Mouse (Mus musculus) NIH3T3 (cell line): ENCODE results near the gene Mettl16.
A peak's percentile ranks its signal among the peaks of the same experiment; 100 is the strongest.
"Not testable (repeated sequence)": the region's sequence is repeated elsewhere in the genome, so short reads cannot be mapped to it uniquely, and the experiment has no call there.

Experiments used
- DNase-seq: peaks from one replicate; pipeline ENCODE4 v3.0.0-alpha.2; 2012; ENCODE audit warnings: low read depth

Mettl16 gene

GRCm38 (mm10) chr11:74772386-74772785, 1.8 kb downstream of the Mettl16 start:
- no peak for DNase-seq

- DNase-seq = no peak
These were observed 22.2 kb downstream of the Mettl16 start for GRCm38 (mm10) chr11:74792874-74793273.

GRCm38 (mm10) chr11:74800658-74801057, 30.0 kb downstream of the Mettl16 start:
- no peak for DNase-seq

- DNase-seq = no peak
These were observed 33.5 kb downstream of the Mettl16 start for GRCm38 (mm10) chr11:74804081-74804627.

- no peak for DNase-seq
These were observed 36.7 kb downstream of the Mettl16 start for GRCm38 (mm10) chr11:74807246-74807882.

- DNase-seq = no peak
These were observed 37.7 kb downstream of the Mettl16 start for GRCm38 (mm10) chr11:74808251-74808853.

GRCm38 (mm10) chr11:74810134-74810533, 39.5 kb downstream of the Mettl16 start:
- DNase-seq = no peak

GRCm38 (mm10) chr11:74811027-74811426, 40.4 kb downstream of the Mettl16 start:
- DNase-seq = not testable (repeated sequence)

- DNase-seq = no peak
These were observed 40.9 kb downstream of the Mettl16 start for GRCm38 (mm10) chr11:74811538-74811937.

GRCm38 (mm10) chr11:74815795-74816194, 45.2 kb downstream of the Mettl16 start:
- DNase-seq = peak; percentile 43

- DNase-seq = no peak
These were observed 50.3 kb downstream of the Mettl16 start for GRCm38 (mm10) chr11:74820921-74821320.

- DNase-seq = peak; percentile 80
These were observed 50.8 kb downstream of the Mettl16 start for GRCm38 (mm10) chr11:74821463-74821862.

GRCm38 (mm10) chr11:74822746-74823440, 52.3 kb downstream of the Mettl16 start:
- peak; percentile 60 for DNase-seq

GRCm38 (mm10) chr11:74826151-74826550, 55.5 kb downstream of the Mettl16 start:
- peak; percentile 50 for DNase-seq

- DNase-seq = no peak
These were observed 56.1 kb downstream of the Mettl16 start for GRCm38 (mm10) chr11:74826702-74827101.

GRCm38 (mm10) chr11:74827791-74828403, 57.3 kb downstream of the Mettl16 start:
- peak; percentile 51 for DNase-seq

GRCm38 (mm10) chr11:74828404-74828931, 57.8 kb downstream of the Mettl16 start:
- peak; percentile 28 for DNase-seq

- no peak for DNase-seq
These were observed 58.4 kb downstream of the Mettl16 start for GRCm38 (mm10) chr11:74828965-74829550.

- peak; percentile 94 for DNase-seq
These were observed 59.2 kb downstream of the Mettl16 start for GRCm38 (mm10) chr11:74829812-74830211.

GRCm38 (mm10) chr11:74830256-74831161, 59.9 kb downstream of the Mettl16 start, which contains the start of gene Mnt:
Gene Mnt (plus strand): TSS chr11:74830920.
- peak; percentile 99 for DNase-seq

GRCm38 (mm10) chr11:74831191-74831605, 60.6 kb downstream of the Mettl16 start:
- peak; percentile 69 for DNase-seq
